Mouse (Mus musculus) ES-Bruce4 (cell line): ENCODE measurements around the gene Mlf2.

Experiments used
- EP300 ChIP-seq: IDR thresholded peaks from 2 replicates; pipeline ENCODE4 v1.6.1; 2011; ENCODE audit warnings: low read depth, low read length; ENCODE audit not compliant: insufficient read depth
- POLR2A ChIP-seq: IDR thresholded peaks from one replicate; pipeline ENCODE4 v1.8.1; 2011; ENCODE audit warnings: low read length; ENCODE audit not compliant: insufficient read depth

- no peak for TF ChIP-seq POLR2A
- TF ChIP-seq EP300, result no peak
Observed at GRCm38 (mm10) chr6:124890997-124891396, 40.2 kb upstream of the Mlf2 start.
